Mouse (Mus musculus): ENCODE data around the gene Atg10. TPM values are rescaled to one million over a fixed set of nuclear protein-coding genes. Genes with fewer than 3 reads are reported as not detected.

Atg10 gene
- total RNA-seq, 2 experiments from 2014 or later = 14.4 to 15.0 TPM

DNA sequence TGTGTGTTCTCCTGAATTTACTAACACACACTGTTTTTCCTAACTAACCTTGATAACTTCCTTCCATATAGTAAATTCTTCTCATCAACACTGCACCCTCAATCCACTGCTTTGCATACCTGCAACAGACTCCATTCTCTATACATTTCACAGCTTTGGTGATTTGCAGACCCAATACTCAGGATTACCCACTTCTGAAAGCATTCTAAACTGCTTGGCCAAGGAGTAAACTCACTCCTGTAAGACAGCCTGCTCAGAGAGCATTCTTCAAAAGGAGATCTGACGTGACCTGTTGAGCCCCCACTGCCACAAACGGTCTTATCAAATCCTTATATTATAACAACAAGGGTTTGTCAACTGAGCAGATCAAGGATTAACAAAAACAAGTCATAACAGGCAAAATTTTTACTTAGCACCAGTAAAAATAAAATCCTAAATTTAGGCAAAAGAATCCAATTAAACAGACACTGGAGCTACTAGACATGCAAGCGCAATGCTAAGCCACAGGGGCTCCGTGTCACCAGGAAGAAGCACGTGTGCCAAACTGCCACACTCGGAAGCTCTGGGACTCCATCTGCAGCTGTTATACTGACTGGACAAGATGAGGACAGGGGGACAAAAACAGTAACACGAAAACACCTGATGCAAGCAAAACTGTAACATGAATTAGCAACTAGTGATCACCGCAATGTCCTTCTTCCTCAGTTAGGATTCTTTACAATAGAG, 44.4 kb downstream of the Atg10 start:
- peak in 1 of 2 experiments; percentile 49 for DNase-seq (ENCODE audit: low spot score in 2 of 2)
- intact Hi-C loops (cut with DNase I) = no loop called here

DNA sequence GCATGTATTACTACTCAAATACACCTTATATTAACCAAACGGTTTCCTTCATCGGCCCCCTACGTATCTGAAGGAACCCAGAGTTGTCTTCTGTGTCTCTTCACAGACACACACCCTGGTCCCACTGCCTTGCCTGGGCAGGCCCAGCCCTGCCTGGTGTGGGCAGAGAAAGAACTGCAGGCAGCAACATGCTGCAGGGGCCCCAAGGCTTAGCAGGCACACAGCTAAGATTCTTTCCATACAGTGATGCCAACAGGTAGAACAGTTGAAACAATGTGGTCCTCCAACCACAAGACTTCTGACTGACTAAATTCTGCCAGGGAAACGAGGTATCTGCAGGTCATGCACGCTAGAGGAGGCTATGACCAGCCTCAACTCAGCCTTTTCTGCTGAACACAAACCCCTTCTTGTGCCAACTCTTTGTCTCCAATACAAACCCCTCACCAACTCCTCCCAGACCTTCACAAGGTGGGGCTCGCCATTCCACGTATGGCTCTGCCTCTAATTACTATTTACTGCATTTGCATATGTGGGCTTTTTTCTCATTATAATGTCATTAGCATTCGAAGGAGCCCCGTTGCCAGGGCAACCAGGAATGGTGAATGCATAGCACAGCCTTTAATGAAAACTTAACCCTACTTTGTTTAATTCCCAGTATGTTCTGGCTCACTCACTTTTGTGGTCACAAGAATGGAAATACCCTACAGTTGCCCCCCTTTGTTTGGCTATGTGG, 45.2 kb downstream of the Atg10 start:
- DNase-seq (ENCODE audit: low spot score in 2 of 2) = peak; percentile 43 to 51
- intact Hi-C loops (cut with DNase I) = no loop called here

- DNase-seq (ENCODE audit: low spot score in 2 of 2) = no peak
- intact Hi-C loops (cut with DNase I) = no loop called here
Measured at GRCm38 (mm10) chr13:91175347-91175746, 48.4 kb downstream of the Atg10 start.

DNA sequence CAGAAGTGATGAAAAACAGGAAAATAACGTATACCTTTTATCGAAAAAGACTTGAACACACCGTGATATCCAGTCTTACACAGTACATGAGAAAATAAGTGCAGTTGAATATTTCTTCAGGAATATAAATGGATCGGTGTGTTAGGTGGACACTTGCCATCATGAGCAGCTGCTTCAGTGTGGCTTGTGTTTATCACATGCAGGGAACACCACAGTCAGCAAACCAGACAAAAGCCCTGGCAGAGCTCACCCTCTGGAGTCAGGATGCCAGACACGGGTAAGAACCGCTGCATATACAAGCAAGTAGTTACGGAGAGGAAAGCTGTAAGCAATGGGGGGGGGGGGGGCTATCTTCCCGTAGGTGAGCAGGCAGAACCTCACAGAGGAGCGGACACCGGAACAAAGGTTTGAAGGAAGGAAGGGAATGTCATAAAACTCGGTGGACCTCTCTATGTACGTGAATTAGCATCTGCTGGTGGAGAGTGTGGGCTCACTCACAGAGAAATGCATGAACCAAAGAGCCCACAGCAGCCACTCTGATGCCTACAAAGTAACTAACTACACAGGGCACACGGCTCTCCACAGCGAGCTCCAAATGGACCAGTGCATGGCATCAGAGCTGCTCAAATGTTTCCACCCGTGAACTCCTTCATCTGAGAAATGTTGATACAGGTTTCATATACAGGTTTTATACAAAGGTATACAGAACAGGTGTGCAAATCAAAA, 51.8 kb downstream of the Atg10 start:
- intact Hi-C loops (cut with DNase I) = no loop called here
- DNase-seq (ENCODE audit: low spot score in 2 of 2) = peak in 1 of 2 experiments; percentile 28

GRCm38 (mm10) chr13:91171205-91171604, 52.6 kb downstream of the Atg10 start:
- intact Hi-C loops (cut with DNase I) = no loop called here
- DNase-seq (ENCODE audit: low spot score in 2 of 2) = no peak

DNA sequence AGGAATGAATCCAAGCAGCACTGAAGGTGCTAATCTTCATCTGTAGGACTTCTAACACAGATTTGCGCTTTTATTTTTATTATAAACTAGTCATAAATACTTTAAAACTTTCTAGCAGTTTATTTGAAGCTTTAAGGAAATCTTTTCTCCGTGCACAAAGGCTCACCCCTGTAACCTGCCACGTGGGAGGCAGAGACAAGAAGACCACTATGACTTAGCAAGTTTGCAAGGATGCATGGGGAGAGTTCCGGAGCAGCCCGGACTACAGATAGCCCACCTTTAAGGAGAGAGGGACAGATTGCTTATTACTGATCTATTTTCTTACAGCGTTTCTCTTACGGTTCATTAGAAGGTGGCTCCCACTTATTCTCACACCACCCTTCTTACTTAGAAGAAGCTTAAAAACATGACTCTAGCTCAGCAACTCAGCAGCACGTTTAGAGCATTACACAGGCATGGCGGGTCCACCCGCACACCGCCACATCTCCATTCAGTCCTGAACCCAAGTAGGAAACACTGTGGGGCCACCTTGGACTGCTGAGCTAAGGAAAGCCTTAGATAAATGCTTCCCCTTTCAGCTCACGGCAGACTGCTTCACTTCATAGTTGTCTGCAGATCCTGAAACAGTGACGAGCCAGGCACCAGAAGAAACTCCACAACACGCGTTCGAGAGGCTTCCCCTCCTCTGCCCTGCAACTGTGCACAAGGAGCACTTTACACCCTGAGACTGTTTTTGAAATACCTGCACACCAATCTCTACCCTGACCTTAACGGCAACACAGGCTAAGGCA, 54.0 kb downstream of the Atg10 start:
- DNase-seq (ENCODE audit: low spot score in 2 of 2) = no peak
- intact Hi-C loops (cut with DNase I) = no loop called here

GRCm38 (mm10) chr13:91168486-91168885, 55.3 kb downstream of the Atg10 start:
- no peak for DNase-seq (ENCODE audit: low spot score in 2 of 2)
- intact Hi-C loops (cut with DNase I) = no loop called here

DNA sequence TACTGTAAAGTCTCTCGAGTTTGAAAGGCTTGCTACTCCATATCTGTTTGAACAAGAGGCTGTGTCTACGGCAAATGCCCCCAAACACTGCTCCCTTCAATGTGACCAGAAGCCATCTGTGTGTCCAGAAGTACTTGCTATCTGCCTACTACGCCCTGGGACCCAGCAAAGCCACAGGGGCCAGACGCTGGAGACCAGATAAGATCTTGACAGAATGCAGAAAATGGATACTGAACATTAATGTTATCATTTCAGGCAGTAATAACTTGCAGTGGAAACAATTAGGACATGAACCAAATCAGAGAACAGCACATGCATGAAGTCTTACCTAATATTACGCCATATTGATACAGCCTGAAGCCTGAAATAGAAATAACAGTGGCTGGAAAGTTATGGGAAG, 56.2 kb downstream of the Atg10 start:
- DNase-seq (ENCODE audit: low spot score in 2 of 2) = no peak
- intact Hi-C loops (cut with DNase I) = no loop called here

GRCm38 (mm10) chr13:91166286-91166685, 57.5 kb downstream of the Atg10 start:
- no peak for DNase-seq (ENCODE audit: low spot score in 2 of 2)
- intact Hi-C loops (cut with DNase I) = no loop called here

GRCm38 (mm10) chr13:91165200-91165599, 58.6 kb downstream of the Atg10 start:
- intact Hi-C loops (cut with DNase I) = no loop called here
- DNase-seq (ENCODE audit: low spot score in 2 of 2) = peak; percentile 27 to 74

DNA sequence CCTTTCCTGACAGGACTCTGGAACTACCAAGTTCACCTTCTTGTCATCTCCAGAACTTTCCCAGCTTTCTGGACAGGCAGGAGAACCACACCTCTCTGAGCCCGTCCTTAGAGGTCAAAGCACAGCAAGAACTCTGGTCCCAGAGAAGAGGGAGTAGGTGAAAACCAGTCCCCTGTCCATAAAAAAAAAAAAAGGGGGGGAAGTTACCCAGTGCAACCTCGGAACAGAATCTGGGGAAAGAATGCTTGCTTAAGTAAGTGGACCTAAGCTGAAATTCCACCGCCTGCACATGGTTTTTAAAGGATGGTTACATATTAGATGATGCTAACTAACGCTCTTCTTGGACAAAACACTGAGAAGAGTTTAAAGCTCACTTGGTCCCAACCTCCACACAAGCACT, 60.5 kb downstream of the Atg10 start:
- intact Hi-C loops (cut with DNase I) = no loop called here
- DNase-seq (ENCODE audit: low spot score in 2 of 2) = no peak

DNA sequence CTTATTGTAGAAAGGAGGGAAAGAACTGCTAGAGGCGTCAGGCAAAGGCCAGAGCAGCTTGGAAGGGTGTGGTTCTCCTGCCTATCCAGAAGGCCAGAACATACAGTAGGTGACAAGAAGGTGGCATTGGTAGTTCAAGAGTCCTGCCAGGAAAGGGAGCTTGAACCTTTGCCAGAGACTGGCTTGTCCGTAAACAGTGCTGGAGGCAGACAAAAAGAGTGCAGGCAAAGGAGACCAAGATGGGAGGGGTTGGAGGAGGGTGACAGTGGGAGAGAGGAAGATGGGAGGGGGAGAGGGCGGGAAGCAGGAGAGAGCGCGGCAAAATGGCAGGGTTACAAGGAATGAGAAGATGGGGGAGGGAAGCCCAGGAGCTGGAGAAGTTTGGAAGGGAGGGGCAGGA, 61.3 kb downstream of the Atg10 start:
- intact Hi-C loops (cut with DNase I) = no loop called here
- no peak for DNase-seq (ENCODE audit: low spot score in 2 of 2)

DNA sequence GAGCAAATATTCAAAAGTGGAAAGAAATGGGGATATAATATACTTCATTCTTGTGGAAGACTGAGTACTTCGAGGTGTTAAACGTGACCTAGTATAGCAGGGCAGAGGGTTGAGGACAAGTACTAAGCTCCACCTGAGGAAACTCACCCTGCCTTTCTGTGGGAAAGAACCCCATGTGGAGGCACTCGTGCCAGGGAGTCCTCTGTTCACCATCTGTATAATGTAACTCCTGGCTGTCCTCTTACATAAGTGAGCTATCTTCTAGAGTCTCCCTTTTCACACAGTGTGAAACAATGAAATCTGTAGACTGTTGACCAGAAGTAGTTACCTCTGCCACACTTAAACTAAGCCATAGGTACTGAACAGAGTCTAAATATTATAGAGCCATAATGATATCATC, 63.2 kb downstream of the Atg10 start:
- intact Hi-C loops (cut with DNase I) = no loop called here
- DNase-seq (ENCODE audit: low spot score in 2 of 2) = no peak

GRCm38 (mm10) chr13:91159881-91160280, 63.9 kb downstream of the Atg10 start:
- intact Hi-C loops (cut with DNase I) = no loop called here
- no peak for DNase-seq (ENCODE audit: low spot score in 2 of 2)

GRCm38 (mm10) chr13:91157941-91158340, 65.8 kb downstream of the Atg10 start:
- intact Hi-C loops (cut with DNase I) = no loop called here
- DNase-seq (ENCODE audit: low spot score in 2 of 2) = no peak

DNA sequence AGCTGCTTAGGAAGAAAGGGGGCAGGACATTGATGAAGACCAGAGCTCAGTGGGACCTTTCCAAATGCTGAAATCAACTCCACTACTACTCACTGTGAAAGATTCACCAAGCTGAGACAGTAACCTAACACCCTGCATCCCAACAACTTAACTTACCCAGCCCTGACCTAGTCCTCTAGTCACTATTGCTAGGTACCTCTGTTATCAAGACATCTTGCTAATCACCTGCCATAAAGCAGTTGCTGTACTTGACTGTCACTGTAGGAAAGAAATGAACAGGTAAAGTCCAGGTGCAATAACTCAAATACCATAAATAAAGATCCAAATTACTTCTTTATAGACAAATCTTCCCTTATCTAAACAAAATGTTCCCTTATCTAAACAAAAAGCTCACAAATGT, 66.3 kb downstream of the Atg10 start:
- intact Hi-C loops (cut with DNase I) = no loop called here
- DNase-seq (ENCODE audit: low spot score in 2 of 2) = no peak

DNA sequence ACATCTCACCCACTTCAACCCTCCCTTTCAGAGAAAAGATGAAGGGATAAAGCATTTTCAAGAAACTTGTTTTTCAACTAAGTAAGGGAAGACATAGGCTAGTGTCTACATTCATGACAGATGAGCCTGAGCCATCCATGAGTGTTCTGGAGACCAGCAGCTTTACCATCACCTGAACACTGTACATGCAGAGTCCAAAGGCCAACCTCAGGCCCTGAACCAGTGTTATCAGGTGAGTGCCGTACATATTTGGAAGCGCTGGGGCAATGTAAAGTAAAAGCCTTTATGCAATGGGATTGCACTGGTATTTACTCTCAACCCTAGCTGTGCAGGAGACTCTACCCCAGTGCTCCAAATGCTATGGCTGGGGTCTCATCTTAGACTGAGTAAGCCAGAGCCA, 66.8 kb downstream of the Atg10 start:
- no peak for DNase-seq (ENCODE audit: low spot score in 2 of 2)
- intact Hi-C loops (cut with DNase I) = no loop called here

GRCm38 (mm10) chr13:91156308-91156707, 67.5 kb downstream of the Atg10 start:
- intact Hi-C loops (cut with DNase I) = no loop called here
- DNase-seq (ENCODE audit: low spot score in 2 of 2) = no peak

DNA sequence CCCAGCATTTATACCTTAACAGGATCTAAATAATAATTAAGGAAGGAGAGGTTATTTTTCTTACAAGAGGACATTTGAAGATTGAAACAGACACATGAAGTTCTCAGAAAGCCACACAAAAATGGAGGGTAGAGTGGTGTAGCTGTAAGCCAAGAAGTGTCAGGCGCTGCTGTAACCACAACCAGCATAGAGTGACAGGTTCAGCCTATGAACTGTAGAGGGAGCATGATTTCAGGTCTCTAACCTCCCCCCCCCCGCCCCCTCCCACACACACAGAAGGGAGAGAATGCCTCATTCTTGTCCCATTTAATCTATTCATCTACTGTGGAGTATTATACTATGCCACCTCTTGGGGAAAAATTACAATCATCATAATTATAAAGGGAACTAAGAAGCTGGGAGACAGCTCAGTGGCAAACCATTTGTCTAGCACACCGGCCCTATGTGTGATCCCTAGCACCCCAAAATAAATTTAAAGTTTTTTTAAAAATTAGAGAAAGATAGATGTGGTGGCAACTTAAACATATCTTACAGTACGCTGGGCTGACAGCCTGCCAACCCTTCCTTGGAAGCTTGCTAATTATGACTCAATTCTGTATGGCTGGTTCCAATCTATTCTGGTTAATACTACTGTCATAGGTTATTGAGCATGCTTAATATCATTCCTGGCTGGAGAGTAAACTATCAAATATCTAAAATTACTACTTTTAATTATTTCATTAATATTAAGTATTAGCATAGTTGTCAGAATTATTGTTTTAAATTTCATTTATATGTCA, 68.2 kb downstream of the Atg10 start:
- DNase-seq (ENCODE audit: low spot score in 2 of 2) = no peak
- intact Hi-C loops (cut with DNase I) = no loop called here

All from left cerebral cortex, postnatal 14 days (tissue).